Mouse (Mus musculus) CD4-positive, CD25-positive, alpha-beta regulatory T cell, adult 9 weeks (primary cell): Measurements from ENCODE around the gene Ankrd1. TPM values are rescaled to one million over a fixed set of nuclear protein-coding genes. Genes with fewer than 3 reads are reported as not detected.

ENCODE experiments used
- polyA plus RNA-seq: library from polyadenylated mRNA; unstranded; fragments of 100-300 nt; shearing (Covaris generic); gene quantifications from one replicate; pipeline ENCODE4 v1.2.1, GENCODE M21; 2017

Gene Ankrd1
- not detected for polyA plus RNA-seq

DNA sequence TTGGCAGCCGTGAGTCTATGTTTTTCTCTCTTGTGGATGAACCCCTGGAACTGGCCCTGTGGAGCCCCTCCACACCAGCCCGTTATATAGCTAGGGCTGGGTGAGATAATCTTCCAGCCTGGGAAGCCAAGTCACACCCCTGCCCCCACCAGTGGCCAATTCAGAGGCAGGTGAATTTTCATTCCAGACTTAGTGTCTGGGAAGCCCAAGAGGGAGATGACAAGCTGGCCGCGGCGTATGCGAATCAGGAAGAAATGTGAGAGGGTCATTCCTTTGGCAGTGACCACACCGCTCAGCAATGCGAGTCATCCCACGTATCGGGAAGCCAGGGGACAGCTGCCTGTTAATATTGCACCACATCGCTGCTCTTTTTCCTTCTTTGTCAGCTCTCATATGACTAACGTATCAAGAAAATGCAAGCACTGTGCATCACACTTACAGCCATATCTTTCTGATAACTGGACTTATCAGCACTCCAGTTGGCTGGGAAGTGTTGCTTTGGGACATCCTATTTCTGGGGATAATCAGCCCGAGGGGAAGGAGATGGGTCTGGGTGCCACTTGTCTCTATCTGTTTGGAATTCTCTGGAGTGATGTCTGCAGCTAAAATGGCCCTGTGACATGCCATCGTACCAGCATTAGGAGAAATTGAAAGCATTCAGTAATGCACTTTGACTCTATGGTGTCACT, at the start of gene Ankrd1:
Gene Ankrd1 (minus strand): TSS at position 317 of the 689 bp plus-strand sequence.

DNA sequence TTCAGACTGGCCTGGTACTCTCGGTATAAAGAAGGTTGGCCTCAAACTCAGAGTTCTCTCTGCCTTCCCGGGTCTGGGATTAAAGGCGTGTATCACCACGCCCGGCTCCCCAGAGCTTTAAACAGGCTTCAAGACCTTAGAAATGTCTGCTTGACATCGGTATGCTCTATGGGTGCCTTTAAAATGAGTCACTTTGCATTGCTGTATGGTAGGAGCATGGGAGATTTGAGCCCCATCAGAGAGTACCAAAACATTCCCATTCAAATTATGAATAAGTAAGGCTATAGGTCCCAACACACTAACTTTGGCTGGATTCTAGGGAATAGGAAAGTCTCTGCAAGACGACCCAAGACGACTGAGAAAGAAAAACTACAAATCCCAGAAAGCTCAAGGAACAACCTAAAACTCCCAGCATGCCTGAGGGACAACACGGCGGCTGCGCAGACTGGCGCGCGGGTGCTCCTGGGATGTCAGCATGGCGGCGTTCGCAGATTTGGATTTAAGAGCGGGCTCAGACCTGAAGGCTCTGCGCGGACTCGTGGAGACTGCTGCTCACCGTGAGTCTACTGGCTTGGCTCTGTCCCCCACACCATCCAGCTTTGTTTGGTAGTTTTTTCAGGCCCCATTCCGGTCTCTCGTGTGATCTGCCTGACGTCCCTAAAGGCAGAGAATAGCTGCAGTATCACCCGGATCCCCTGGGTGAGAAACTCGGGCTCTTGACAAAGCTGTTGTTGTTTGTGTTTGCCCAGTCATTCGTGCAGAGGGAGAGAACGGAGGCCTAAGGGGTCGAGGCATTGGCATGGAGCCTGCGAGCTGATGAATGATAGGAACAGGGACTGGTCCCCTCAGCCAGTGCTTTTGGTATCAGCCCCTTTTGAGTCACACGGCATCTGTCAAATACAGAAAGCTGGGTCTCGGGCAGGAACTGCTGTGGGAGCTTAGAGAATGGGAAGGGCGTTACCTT, 36.4 kb downstream of the Ankrd1 start, which contains the start of gene Rpp30:
Gene Rpp30 (plus strand): TSS at position 455 of the 964 bp plus-strand sequence.

Other genes with a start within 250 kb of the Ankrd1 start
- gene Htr7, start 62.6 kb downstream of the Ankrd1 start, polyA plus RNA-seq: not detected
- 60.7 TPM for gene Rpp30, start 36.4 kb downstream of the Ankrd1 start, polyA plus RNA-seq
- 54.6 TPM for gene Pcgf5, start 228.2 kb upstream of the Ankrd1 start, polyA plus RNA-seq